Mouse (Mus musculus) heart, postnatal 4 days (tissue): Measurements from ENCODE around the gene Scn5a. TPM values are rescaled to one million over a fixed set of nuclear protein-coding genes. Genes with fewer than 3 reads are reported as not detected.

Experiments
- DNase-seq: peaks from one replicate; pipeline ENCODE4 v3.0.0; 2021
- total RNA-seq, 2 experiments: library from RNA; stranded (reverse); gene quantifications; 2 replicates each; pipeline ENCODE4 v1.2.3; 2021

Gene Scn5a
- total RNA-seq, 2 experiments from 2014 or later: 120 to 122 TPM

DNA sequence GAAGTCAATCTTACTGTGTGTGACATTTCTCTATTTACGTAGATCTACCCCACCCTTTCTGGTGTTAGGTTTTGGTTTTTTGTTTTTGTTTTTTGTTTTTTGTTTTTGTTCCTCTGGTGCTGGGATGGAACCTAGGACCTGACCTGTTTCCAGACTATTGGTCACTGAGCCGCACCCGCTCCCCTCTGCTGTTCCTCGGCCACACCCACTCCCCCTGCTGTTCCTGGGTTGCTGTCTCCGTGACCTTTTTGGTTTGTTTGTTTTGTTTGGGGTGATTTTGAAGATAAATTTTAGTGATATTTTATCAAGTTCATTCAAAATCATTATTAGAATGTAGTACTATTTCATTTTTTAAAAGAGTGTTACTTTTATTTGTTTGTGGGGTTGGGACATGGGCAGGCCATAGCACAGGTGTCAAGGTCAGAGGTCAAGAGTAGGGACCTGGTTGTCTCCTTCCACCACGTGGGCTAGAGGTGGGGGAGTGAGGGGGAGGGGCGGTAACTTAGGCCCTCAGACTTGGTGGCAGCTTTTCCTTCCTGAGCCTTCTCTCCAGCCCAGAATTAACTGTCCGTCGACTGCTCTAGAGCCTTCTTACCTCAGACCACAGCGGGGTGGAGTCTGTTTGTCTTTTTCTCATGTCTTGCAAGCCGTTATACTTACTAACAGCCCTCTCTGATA lies 73.7 kb downstream of the Scn5a start:
- DNase-seq: no peak

GRCm38 (mm10) chr9:119503613-119504012 lies 75.2 kb downstream of the Scn5a start:
- DNase-seq: no peak

DNA sequence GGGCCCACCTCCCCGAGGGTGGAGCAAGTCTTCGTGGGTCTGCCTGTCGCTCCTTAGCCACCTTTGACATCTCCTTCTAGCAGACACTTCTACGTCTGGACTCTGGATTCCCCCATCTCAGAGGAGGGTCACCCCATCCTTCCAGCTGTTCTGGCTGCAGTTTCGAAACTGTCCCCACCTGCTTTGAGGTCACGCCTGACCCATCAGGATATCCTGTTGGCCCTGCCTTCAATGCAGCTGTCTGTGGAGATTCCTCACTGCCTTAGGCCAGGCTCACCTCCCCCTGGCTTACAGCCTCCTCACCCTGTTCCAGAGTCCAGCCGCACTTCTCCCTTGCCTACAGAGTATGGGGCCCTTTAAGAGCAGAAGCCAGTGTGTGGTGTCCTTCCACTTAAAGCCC lies 79.9 kb downstream of the Scn5a start:
- no peak for DNase-seq

DNA sequence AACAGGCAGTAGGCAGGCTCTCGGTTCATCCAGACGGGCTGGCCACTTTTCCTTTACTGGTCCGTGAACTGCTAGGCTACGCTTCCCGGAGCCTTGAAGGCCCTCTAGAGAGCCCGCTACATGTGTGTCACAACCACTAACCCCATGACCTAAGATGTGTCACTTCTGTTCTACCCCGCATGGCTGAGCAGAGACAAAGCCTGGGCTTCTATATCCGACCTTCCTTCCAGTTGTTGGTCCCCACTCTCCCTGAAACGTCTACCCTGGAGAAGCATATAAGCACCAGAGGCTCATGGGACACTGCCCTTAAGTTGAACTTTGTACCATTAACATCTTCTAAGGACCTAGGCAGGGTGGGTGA lies 80.6 kb downstream of the Scn5a start:
- DNase-seq: no peak

GRCm38 (mm10) chr9:119497546-119498246 lies 81.1 kb downstream of the Scn5a start:
- DNase-seq: peak; percentile 50

- DNase-seq: no peak
Observed at GRCm38 (mm10) chr9:119496960-119497359, 81.9 kb downstream of the Scn5a start.

DNA sequence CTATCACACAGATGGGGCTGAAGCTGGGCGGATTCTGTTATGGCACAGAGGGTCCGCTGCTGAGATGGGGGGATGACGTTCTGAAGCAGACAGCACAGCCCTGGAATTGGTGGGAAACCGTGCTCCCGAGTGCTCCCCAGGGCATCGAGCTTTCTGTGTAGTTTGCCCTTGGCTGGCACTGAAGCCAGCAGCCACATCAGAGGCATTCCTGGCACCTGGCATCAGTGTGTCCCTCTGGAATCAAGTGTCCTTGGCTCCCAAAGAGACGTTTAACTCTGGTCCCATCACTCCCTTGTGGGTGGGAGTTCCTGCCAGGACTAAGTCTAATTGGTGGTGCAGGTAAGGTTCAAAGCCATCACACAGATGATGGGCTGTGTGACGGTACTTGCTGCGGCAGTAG lies 82.5 kb downstream of the Scn5a start:
- peak; percentile 44 for DNase-seq

- no peak for DNase-seq
Observed at GRCm38 (mm10) chr9:119484868-119485267, 93.9 kb downstream of the Scn5a start.

- DNase-seq: no peak
Observed at GRCm38 (mm10) chr9:119484420-119484819, 94.4 kb downstream of the Scn5a start.

DNA sequence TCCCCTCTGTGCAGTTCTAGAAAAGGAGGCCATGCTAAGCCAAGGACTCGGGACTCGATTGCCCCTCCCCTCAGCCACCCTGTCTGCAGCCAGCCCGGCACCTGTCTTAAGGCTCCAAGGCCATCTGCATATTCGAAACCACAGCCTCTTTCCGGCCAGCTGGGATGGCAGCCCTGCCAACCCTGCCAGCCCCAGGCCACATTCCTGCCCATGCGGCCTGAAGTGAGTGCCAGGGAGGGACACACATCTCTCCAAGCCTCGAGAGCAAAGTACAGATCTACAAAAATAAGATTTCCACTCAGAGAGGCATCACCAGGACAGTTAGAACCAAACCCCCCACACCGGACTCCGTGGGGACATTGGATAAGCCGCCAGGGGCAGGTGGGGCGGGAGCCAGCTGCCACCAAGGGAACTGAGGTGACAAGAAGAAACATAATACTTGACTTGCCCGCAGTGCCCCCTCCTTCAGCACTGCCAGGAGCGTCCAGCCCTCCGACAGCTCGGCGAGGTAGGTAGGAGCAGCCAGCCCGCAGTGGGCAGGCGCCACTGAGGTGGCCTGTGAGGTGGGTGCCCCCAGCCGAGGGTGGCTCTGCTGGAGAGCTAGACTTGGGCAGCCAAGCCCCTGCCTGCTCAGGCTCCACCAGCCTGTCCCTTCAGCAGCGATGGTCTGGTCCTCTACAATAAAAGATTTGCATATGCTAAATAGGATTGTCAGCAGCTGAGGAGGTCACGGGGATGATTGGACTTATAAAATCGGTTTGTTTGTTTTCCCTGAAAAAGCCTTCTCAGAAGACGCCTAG lies 95.1 kb downstream of the Scn5a start:
- DNase-seq: peak; percentile 59

- DNase-seq: no peak
Observed at GRCm38 (mm10) chr9:119481612-119482011, 97.2 kb downstream of the Scn5a start.

GRCm38 (mm10) chr9:119479297-119479696 lies 99.5 kb downstream of the Scn5a start:
- DNase-seq: peak; percentile 88

GRCm38 (mm10) chr9:119478345-119478744 lies 100.5 kb downstream of the Scn5a start:
- peak; percentile 60 for DNase-seq

- no peak for DNase-seq
Observed at GRCm38 (mm10) chr9:119477754-119478153, 101.1 kb downstream of the Scn5a start.

DNA sequence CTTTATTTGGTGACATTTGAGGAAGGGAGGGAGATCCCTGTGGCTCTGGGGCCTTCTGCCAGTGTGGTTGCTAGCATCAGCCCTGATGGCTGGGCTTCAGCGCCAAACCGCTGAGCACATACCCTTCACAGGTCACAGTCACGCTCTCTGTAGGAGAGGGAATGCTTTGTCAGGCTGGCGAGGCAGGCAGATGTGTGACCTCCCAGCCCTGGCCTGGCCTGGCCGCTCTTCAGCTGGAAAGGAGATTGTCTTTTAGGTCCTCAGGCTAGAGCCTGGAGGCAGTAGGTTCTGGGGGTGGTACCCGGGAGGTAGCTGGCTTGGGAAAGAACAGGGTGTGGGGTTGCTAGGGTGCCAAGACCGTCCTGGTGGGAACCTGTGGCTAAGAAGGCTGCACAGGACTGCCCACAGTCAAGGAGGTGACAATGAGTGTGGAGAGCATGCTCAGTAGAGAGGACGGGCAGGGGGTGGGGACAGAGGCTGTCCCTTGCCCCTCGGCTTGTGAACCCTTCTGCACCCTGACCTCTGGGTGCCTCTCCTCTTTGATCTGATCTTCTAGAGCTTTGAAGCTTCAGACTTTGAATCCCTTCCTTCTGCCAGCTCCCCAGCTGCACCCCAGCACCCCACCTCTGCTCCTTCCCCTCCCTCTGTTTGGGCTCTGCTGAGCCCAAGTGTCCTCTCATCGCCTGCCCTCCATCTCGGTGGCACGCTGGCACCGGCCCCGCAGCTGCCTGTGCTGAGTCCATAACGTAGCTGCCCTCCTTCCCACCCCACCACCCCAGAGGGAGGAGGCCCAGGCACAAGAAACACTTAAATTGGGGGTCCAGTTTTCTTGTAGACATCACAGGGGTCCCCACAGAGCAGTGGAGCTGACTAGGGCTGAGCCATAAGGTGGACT lies 103.9 kb downstream of the Scn5a start:
- peak; percentile 67 for DNase-seq

DNA sequence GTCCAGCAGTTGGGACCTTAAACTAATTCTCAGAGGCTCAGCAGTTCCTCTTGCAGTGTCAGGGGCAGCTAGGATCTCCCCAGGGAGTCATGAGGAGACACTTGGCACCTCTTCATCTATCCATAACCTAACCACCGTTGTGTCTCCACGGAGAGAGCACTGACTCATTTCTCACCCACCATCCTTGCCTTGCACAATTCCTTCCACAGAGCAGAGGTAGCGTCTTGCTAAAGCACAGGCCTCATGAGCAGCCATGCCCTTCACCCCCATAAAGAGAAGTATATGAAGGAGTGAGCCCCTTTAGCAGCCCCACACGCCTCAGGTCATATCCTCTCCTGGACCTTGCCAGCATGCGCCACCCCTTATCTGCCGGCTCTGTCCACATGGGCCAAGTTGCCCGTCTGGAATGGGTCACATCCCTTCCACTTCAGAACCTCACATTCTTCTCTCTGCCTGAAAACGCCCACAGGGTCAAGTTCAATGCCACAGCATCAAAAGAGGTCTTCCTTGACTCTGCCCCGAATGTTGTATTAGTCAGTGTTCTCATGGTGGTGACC lies 105.1 kb downstream of the Scn5a start:
- no peak for DNase-seq

DNA sequence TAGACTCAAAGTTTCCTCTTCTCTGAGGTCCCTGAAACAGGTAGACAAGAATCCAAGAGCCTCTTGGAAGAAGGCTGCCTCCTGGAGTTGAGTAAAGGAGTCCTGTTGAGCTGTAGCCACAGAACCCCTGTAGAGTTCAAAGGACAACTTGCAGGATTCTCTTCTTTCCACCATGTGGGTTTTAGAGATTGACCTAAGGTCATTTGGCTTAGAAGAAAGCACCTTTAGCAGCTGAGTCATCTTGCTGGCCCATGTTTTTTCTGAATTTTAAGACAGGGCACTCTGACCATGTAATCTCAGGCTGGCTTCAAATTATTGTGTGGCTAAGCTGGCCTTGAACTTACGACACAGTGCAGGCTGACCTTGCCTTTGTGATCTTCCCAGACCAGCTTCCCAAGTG lies 105.8 kb downstream of the Scn5a start:
- no peak for DNase-seq

DNA sequence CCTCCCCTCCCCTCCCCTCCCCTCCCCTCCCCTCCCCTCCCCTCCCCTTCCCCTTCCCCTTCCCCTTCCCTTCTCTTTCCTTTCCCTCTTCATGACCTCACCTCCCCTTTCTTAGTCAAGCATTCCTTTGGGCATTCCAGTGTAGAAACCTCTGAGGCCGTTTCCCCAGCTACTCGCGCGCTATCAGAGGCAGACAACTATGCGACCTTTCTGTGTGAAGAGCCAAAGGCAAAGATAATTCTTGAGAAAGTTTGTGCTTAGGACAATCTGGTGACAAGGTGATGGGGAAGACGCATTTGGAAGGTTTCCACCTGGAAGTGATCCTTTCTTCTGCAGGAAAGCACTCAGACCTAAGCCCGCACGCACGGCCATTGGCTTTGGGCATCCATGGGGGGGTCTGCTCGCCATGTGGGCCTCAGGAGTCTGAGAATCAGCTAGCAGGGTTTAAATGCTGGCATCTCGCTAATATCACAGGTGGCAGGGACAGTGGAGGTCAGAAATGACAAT lies 106.4 kb downstream of the Scn5a start:
- DNase-seq: peak; percentile 49

GRCm38 (mm10) chr9:119469691-119470353 lies 109.0 kb downstream of the Scn5a start:
- peak; percentile 91 for DNase-seq

GRCm38 (mm10) chr9:119465595-119465994 lies 113.2 kb downstream of the Scn5a start:
- DNase-seq: peak; percentile 82

- DNase-seq: no peak
Observed at GRCm38 (mm10) chr9:119465056-119465455, 113.8 kb downstream of the Scn5a start.
